Mouse (Mus musculus) CH12.LX (cell line): ENCODE measurements at regions not wholly inside any gene's neighbourhood (a gene's known extent, or its start where the extent isn't known, plus 50 kb on each side); places are given as distances from the start of the nearest gene placed in this dataset.

Experiments used
- DNase-seq: peaks from one replicate; pipeline ENCODE4 v3.0.0-alpha.2; 2013; ENCODE audit errors: extremely low read depth
- H3K27ac ChIP-seq: 2 replicates; pipeline ENCODE4 v1.5.1; 2012; ENCODE audit warnings: low read depth, mild to moderate bottlenecking, control low read depth, moderate library complexity; ENCODE audit not compliant: insufficient read depth
- H3K27me3 ChIP-seq: replicated peaks from 2 replicates; pipeline ENCODE3; 2012; ENCODE audit warnings: inconsistent platforms
- H3K36me3 ChIP-seq, 2 experiments: replicated peaks in 1 of 2; 2 replicates each; pipeline versions ENCODE3 to v1.6.1; 2012; ENCODE audit warnings: inconsistent platforms in 1 of 2, low read length in 1 of 2, mild to moderate bottlenecking in 1 of 2, mixed read lengths in 1 of 2, moderate library complexity in 1 of 2; ENCODE audit not compliant: control insufficient read depth in 1 of 2, insufficient read depth in 1 of 2
- H3K4me1 ChIP-seq, 2 experiments: 2 replicates each; pipeline ENCODE4 v1.6.1; 2012; ENCODE audit warnings: inconsistent platforms in 1 of 2, moderate library complexity in 1 of 2; ENCODE audit not compliant: insufficient read depth in 2 of 2, control insufficient read depth in 1 of 2
- H3K4me2 ChIP-seq: 2 replicates; pipeline ENCODE4 v1.6.1; 2012; ENCODE audit warnings: low read depth, mild to moderate bottlenecking, control low read depth; ENCODE audit not compliant: poor library complexity, insufficient read depth, severe bottlenecking
- H3K4me3 ChIP-seq, 3 experiments: fragments of 150-350 bp in 1 of 3; sonication (generic) in 1 of 3; replicated peaks in 1 of 3; 2 replicates each; pipeline versions ENCODE3 to v1.5.1; 2011 to 2012; ENCODE audit warnings: low read depth in 2 of 3, low read length in 2 of 3, mild to moderate bottlenecking in 2 of 3, moderate library complexity in 2 of 3, control low read depth in 1 of 3, improper control_type of control experiment in 1 of 3, inconsistent platforms in 1 of 3, mixed read lengths in 1 of 3; ENCODE audit not compliant: poor library complexity in 1 of 3
- H3K79me2 ChIP-seq: replicated peaks from 2 replicates; pipeline ENCODE4 v1.6.1; 2012; ENCODE audit warnings: mild to moderate bottlenecking, moderate library complexity; ENCODE audit not compliant: control insufficient read depth, poor library complexity, insufficient read depth, severe bottlenecking; ENCODE audit errors: extremely low read depth
- H3K9ac ChIP-seq: 2 replicates; pipeline ENCODE4 v1.6.1; 2012; ENCODE audit warnings: low read depth, mild to moderate bottlenecking, control low read depth, moderate library complexity; ENCODE audit not compliant: insufficient read depth
- H3K9me3 ChIP-seq: replicated peaks from 2 replicates; pipeline ENCODE3; 2012; ENCODE audit warnings: low read length, inconsistent platforms, mixed read lengths
- CHD2 ChIP-seq: IDR thresholded peaks from 2 replicates; pipeline ENCODE4 v1.6.1; 2011; ENCODE audit warnings: low read length, improper control_type of control experiment
- CTCF ChIP-seq, 2 experiments: IDR thresholded peaks in 1 of 2; conservative IDR thresholded peaks in 1 of 2; 2 replicates each; pipeline ENCODE4 v1.5.1; 2011 to 2012; ENCODE audit warnings: low read depth in 2 of 2, low read length in 2 of 2, improper control_type of control experiment in 1 of 2, inconsistent platforms in 1 of 2, mild to moderate bottlenecking in 1 of 2, moderate library complexity in 1 of 2
- ELF1 ChIP-seq: IDR thresholded peaks from 2 replicates; pipeline ENCODE4 v1.6.1; 2014; ENCODE audit warnings: low read depth, mild to moderate bottlenecking, inconsistent platforms, low read length, improper control_type of control experiment
- GABPA ChIP-seq: IDR thresholded peaks from 2 replicates; pipeline ENCODE4 v1.6.1; 2012; ENCODE audit warnings: low read depth, low read length, improper control_type of control experiment, inconsistent platforms; ENCODE audit not compliant: insufficient replicate concordance
- HCFC1 ChIP-seq: IDR thresholded peaks from 2 replicates; pipeline ENCODE4 v1.6.1; 2012; ENCODE audit warnings: low read depth, mild to moderate bottlenecking, inconsistent platforms, low read length, improper control_type of control experiment
- KAT2A ChIP-seq: IDR thresholded peaks from 2 replicates; pipeline ENCODE4 v1.6.1; 2012; ENCODE audit warnings: low read length, improper control_type of control experiment, inconsistent platforms; ENCODE audit not compliant: insufficient replicate concordance
- MAFK ChIP-seq: IDR thresholded peaks from 2 replicates; pipeline ENCODE4 v1.6.1; 2011; ENCODE audit warnings: low read length, improper control_type of control experiment; ENCODE audit not compliant: insufficient replicate concordance
- MEF2A ChIP-seq: IDR thresholded peaks from 2 replicates; pipeline ENCODE4 v1.6.1; 2014; ENCODE audit warnings: low read depth, mild to moderate bottlenecking, inconsistent platforms, low read length, improper control_type of control experiment, borderline replicate concordance
- MYC ChIP-seq: IDR thresholded peaks from 2 replicates; pipeline ENCODE4 v1.6.1; 2011; ENCODE audit warnings: low read depth, mild to moderate bottlenecking, improper control_type of control experiment, low read length
- NELFE ChIP-seq: IDR thresholded peaks from 2 replicates; pipeline ENCODE4 v1.6.1; 2011; ENCODE audit warnings: low read depth, low read length, improper control_type of control experiment
- NRF1 ChIP-seq: IDR thresholded peaks from 2 replicates; pipeline ENCODE4 v1.6.1; 2014; ENCODE audit warnings: low read depth, mild to moderate bottlenecking, inconsistent platforms, low read length, improper control_type of control experiment, moderate library complexity
- PAX5 ChIP-seq: IDR thresholded peaks from 2 replicates; pipeline ENCODE4 v1.6.1; 2012; ENCODE audit warnings: low read length, inconsistent platforms, mixed read lengths
- RAD21 ChIP-seq: IDR thresholded peaks from 2 replicates; pipeline ENCODE4 v1.6.1; 2011; ENCODE audit warnings: low read depth, mild to moderate bottlenecking, low read length, improper control_type of control experiment, moderate library complexity
- RCOR1 ChIP-seq: conservative IDR thresholded peaks from 2 replicates; pipeline ENCODE4 v1.6.1; 2012; ENCODE audit warnings: low read depth, mild to moderate bottlenecking, inconsistent platforms, low read length, improper control_type of control experiment
- SIN3A ChIP-seq: IDR thresholded peaks from 2 replicates; pipeline ENCODE4 v1.6.1; 2012; ENCODE audit warnings: low read length, improper control_type of control experiment, inconsistent platforms
- SMC3 ChIP-seq: IDR thresholded peaks from 2 replicates; pipeline ENCODE4 v1.6.1; 2011; ENCODE audit warnings: low read depth, low read length, improper control_type of control experiment
- TCF12 ChIP-seq: IDR thresholded peaks from 2 replicates; pipeline ENCODE4 v1.6.1; 2014; ENCODE audit warnings: low read depth, mild to moderate bottlenecking, inconsistent platforms, low read length, improper control_type of control experiment
- UBTF ChIP-seq: IDR thresholded peaks from 2 replicates; pipeline ENCODE4 v1.6.1; 2012; ENCODE audit warnings: low read depth, mild to moderate bottlenecking, inconsistent platforms, low read length, improper control_type of control experiment, moderate library complexity
- USF2 ChIP-seq: conservative IDR thresholded peaks from 2 replicates; pipeline ENCODE4 v1.6.1; 2011; ENCODE audit warnings: low read depth, low read length, improper control_type of control experiment
- ZC3H11A ChIP-seq: IDR thresholded peaks from 2 replicates; pipeline ENCODE4 v1.6.1; 2012; ENCODE audit warnings: low read depth, mild to moderate bottlenecking, inconsistent platforms, low read length, improper control_type of control experiment
- ZMIZ1 ChIP-seq: IDR thresholded peaks from 2 replicates; pipeline ENCODE4 v1.6.1; 2012; ENCODE audit warnings: low read depth, mild to moderate bottlenecking, inconsistent platforms, low read length, improper control_type of control experiment
- dilution Hi-C: fragments of 300-500 bp; cut with MboI; formaldehyde crosslinking; loops from 2 replicates; pipeline ENCODE4 v1.14.3; 2020; ENCODE audit warnings: low sequenced_read_pairs; ENCODE audit not compliant: extremely low pct_unique_long_range_greater_than_20kb, extremely low pct_ligation_motif_present
- in situ Hi-C: fragments of 300-500 bp; cut with MboI; formaldehyde crosslinking; loops from 3 replicates; pipeline ENCODE4 v1.14.3; 2019; ENCODE audit warnings: low sequenced_read_pairs, low pct_ligation_motif_present, low pct_unique_long_range_greater_than_20kb, mixed read lengths

DNA sequence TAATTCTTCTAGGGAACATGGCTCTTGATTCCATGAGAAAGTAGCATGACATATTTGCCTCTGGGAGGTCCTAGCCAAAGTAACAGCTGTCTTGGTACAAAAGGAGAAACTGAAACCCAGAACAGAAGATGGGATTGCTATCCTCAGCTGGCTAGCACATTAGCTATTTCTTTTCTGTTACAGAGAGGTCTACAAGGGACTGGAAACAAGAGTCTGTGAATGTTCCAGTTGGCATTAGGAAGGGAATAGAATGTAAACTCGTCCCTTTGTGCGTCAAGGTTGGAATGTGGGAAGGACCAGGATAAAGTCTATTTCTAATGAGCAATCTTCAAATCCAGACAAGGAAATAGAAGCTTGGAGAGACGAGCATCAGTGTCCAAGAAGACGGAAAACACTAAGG, 116.7 kb downstream of the Gm12728 start:
- TF ChIP-seq UBTF (no peak), PAX5 (no peak), ZMIZ1 (no peak), MYC (no peak), KAT2A (no peak), USF2 (no peak), MEF2A (no peak), MAFK (no peak), NRF1 (no peak), GABPA (no peak), RCOR1 (no peak), TCF12 (no peak)
- dilution Hi-C loops (no loop called here), in situ Hi-C loops (loop anchor here (25.0 kb wide), 1 partner anchor 769 kb away; no protein-coding TSS in a partner anchor)
- H3K9ac ChIP-seq: no peak overlapping the region
- H3K27me3 ChIP-seq: peaks cover 4% of the 10 kb centered on the region
- H3K4me3 ChIP-seq: no peak overlapping the region
- no peaks in the 10 kb centered on the region for H3K79me2 ChIP-seq
- peaks cover 0 to 16% of the 10 kb centered on the region in 2 experiments; a peak in 2 of 4 replicates for H3K4me1 ChIP-seq
- no peak for DNase-seq
- H3K36me3 ChIP-seq: no peaks in the 10 kb centered on the region
- H3K9me3 ChIP-seq: no peaks in the 10 kb centered on the region
- H3K4me2 ChIP-seq: no peak overlapping the region
- H3K27ac ChIP-seq: no peak overlapping the region

GRCm38 (mm10) chr4:105907611-105908010, 117.9 kb downstream of the Gm12728 start:
- TF ChIP-seq ZC3H11A (no peak), ZMIZ1 (no peak), USF2 (no peak), CTCF (conservative IDR thresholded peaks at IDR 0.05 in 1 of 2, IDR thresholded peaks at IDR 0.05 in 1 of 2; ENCODE audit: low read depth in 2 of 2, low read length in 2 of 2) (no peak), NELFE (no peak), CHD2 (no peak), KAT2A (no peak), TCF12 (no peak), SIN3A (no peak), SMC3 (no peak), ELF1 (no peak), MEF2A (no peak), GABPA (no peak), HCFC1 (no peak), RAD21 (no peak), MAFK (no peak)
- dilution Hi-C loops: no loop called here
- DNase-seq: no peak
- peaks cover 0 to 16% of the 10 kb centered on the region in 2 experiments; a peak in 2 of 4 replicates for H3K4me1 ChIP-seq
- H3K9me3 ChIP-seq: no peaks in the 10 kb centered on the region
- no peak overlapping the region for H3K27ac ChIP-seq
- in situ Hi-C loops: loop anchor here (25.0 kb wide), 1 partner anchor 770 kb away; no protein-coding TSS in a partner anchor
- peaks cover 4% of the 10 kb centered on the region for H3K27me3 ChIP-seq
- H3K79me2 ChIP-seq: no peaks in the 10 kb centered on the region
- H3K4me3 ChIP-seq: no peak overlapping the region
- H3K4me2 ChIP-seq: no peak overlapping the region
- H3K36me3 ChIP-seq: no peaks in the 10 kb centered on the region
- H3K9ac ChIP-seq: no peak overlapping the region
